Mouse (Mus musculus): ENCODE data around the gene Slc39a11.
A peak's percentile ranks its signal among the peaks of the same experiment; 100 is the strongest.

Slc39a11 gene

DNA sequence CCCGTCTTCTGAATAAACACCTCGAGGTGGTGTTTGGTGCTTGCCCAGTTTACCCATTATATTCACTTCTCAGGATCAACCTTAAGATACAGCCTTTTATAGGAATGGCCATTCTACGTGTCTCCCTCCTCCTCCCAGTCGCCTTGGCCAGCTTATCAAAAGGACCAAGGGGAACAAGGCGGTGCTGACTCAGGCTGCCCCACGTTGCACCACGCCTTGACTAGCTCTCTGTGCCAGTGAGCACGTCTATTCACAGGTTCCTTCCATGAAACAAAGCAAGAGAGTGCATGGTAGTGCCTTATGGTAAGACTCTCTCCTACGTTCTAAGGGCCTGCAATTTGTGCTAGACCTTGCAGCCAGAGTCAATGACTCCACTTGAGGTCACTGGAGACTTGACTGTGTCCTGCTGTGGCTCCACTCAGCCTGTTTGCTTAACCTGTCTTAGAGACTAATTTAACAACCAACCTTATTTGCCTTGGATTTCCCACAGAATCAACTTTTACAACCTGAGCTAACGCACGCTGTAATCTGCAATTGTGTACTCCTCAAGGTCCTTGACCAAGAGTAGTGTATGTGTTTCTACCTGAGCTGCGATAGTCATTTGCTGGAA, 144.2 kb downstream of the Slc39a11 start:
- no peak for DNase-seq

DNA sequence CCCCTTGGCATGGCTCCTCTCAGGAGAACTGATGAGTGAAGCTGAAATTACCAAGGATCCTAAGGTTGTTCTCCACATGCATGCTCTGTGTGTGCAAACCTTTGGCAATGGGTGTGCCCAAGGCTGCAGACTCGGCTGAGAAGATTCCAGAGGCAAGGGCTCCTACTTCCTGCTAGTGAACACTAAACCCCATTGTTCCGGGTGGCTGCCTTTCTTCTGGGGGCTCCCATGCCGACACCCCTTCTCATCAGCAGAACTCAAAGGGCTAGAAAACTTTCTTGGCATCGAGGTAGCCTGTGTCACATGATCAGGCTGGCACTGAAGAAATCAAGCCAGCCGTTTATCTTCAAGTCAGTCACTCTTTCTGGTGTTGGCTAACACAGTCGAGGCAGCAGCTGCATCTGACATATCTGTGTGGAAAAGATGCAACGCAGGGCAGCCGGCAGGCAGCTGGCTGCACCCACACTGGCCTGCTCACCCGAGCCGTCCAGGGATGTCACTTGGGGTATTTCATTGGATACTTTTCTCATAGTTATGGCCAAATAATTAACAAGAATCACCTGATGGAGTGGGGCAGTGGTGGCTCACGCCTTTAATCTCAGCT, 145.3 kb downstream of the Slc39a11 start:
- peak in 1 of 2 experiments; percentile 4 for DNase-seq

DNA sequence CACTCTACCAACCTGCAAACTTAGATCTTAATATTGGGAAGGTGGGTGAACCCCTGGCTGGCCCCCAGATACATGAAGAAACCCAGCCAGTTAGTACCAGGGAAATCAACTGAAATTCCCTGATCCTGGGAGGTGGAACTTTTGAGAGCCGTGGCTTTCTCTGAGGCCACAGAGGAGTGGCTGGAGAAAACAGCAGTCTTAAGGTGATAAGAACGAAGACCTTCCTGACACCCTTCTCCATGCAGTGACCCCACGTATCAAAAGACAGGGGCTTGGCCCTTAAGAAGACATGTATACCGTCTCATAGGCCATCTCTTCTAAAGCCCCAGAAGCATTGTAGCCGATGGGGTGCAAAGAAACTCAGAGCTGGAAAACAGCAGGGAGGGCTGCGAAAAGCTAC, 146.9 kb downstream of the Slc39a11 start:
- no peak for DNase-seq

DNA sequence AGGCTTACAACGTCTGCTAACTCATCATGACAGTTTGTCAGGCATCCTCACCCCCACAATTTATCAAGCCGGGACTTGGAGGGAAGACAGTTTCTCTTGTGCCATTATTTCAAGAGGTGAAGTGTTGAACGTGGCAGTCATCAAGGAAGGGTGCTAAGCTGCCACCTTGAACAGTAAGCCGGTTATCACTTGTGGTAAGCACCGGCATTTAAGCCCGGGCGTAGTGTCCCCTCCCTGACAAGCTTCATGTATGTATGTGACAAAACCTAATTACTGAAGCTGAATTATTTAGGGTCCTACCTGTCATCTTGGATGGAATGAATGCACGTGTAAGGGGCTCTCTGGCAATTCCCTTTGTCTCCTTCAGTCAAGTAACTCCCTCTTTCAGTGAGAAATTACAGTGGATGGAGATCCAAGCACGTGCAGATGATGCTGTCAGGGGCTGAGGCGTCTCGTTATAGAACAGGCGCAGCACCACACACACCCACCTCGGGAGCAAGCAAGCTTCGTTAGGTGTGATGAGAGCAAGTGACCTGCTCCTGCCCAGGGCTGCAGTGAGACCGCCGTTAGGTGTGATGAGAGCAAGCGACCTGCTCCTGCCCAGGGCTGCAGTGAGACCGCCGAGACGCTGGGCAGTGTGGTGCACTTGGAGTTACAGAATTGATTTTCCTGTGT, 149.1 kb downstream of the Slc39a11 start:
- no peak for DNase-seq

DNA sequence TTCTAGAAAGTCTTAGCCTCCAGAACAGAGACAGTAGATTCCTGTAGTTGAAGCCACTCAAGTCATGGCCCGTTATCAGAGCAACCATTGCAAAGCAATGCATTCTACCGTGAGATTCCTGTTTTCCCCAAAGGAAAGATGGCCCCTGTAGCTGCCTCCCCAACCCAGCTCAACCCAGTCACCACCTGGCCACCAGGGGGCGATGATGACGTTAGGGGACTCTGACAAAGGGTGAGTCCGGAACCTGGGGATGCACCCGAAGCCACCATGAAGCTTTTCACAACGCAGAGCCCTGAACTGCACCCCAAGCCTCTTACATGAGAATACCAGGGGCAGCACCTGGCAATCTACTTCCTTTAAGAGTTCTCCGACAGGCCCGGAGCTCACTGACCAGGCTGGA, 151.0 kb downstream of the Slc39a11 start:
- peak; percentile 68 to 72 for DNase-seq

DNA sequence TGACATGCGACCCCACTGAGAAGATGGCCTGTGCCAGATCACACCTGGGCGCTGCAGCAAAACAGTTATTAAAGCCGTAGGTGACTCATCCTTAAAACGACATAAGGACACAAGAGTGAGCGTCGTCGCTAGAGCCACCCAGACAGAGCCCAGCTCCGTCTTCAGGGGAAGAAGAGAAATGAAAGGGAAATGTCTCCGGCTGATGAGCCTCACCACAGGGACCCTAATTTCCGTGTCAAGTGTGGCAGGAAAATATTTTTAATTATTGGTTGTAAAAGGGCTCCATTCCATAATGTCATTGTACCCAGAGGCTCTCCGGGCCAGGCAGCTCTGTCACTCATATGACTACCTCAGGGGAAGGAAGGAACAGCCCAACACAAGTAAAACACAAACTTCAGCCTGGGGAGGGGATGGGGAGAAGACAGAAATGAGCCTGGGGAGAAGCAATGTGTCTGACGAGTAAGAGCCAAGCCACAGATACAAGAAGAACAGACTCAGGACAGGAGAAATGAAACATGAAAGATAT, 155.8 kb downstream of the Slc39a11 start:
- DNase-seq, result no peak

DNA sequence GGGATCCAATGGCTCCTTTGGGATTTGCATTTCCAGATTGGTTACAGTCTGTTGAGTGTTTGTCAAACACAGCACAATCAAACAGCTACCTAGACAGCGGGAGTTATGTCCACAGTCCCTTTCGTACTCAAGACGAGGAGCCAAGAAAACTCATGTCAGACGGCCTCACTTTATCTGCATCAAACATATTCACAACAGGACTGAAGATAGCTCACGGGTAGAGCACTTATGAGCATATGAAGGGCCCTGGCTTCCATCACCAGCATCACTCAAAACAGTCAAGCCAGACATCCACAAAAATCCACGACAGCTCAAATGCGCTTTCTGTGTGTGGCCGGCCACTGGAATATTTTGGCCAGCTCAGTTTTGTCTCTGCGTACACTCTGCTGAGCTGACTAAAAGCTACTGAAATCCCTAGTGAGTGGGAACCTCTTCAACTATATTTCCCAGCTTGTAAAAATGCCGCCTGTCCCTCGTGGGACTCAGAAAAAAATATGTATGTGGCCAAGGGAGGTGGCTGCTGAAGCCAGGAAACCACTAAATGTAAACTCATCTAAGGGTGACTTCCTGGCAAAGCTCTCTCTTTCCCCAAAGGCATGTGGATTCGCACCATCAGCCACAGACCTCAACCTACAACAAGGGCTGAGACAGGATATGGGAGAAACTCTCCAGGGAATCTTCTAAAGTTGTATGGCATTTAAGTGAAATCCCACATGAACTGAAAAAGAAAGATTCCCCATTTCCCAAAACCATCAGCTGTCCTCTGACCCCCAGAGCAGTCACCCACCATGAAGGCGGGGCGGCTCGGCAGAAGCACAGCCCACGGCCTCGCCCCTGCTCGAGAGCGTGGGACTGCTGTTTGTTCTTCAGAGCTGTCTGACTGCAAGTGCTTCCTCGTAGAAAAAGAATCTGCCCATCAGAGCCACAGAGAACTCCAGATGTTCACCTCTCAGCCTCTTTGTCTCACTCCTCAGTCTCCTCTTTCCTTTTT, 159.1 kb downstream of the Slc39a11 start:
- DNase-seq, result no peak

DNA sequence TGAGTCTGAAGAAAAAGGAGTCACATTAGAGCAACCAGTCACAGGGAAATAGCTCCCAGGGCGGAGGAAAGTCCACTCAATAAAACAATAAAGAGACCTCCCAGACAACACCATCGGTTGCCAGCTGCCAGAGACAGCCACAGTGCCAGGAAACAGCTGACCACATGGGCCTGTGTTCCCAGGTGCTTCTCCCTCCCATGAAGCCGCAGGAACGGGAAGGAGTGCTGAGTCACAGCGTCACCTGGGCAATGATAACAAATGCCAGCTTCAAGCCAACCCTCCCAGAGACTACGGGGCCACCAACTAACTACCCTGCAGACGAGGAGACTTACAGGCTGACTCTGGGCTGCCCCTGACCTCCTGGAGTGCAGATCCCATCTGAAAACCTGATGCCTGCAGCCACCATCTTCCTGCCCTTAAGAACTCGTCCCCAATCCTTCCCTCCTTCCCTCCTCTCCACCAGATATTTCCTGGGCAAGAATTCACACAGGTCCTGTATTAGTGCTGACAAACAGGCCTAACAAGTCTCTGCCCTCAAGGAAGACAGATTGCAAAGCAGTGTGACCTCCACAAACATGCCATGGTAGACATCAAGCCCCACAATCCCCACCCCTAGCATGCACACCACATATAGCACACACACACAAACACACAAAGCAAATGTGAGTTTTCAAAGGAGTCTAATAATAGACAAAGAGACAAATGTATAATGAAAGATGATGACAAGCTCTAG, 162.1 kb downstream of the Slc39a11 start:
- DNase-seq, result peak; percentile 21 to 65

DNA sequence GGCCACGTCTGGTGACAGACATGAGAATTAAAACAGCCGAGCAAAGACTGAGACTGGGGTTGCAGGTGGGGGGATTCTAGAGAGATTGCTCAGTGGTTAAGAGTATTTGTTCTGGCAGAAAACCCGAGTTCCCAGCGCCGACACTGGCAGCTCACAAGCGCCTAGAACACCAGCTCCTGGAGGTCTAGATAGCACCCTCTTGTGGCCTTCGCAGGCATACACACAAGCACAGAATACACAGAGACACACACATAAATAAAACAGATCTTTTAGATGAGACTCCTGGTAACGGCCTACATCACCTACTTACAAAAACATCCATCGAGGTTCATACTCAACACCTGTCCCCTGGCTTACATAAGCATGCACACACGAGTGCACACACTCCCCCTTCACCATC, 165.8 kb downstream of the Slc39a11 start:
- DNase-seq, result no peak

DNA sequence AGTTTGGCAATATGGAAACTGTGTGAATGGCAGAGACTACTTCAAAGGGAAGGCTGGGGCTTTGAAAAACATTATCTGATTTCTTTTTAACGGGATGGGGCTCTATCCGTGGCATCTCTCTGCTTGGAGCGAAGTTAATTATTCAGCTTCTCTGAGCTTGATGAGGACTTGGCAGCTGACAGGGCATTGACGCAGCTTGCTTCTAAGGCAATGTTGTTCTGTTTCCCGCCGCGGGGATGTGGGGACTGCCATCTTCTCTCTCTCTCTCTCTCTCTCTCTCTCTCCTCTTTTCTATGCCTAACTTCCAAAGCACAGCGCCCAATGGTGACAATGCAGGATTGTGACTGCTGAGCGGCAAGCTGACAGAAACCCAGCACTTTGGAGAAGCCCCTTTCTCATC, 172.3 kb downstream of the Slc39a11 start:
- peak; percentile 43 to 56 for DNase-seq

DNA sequence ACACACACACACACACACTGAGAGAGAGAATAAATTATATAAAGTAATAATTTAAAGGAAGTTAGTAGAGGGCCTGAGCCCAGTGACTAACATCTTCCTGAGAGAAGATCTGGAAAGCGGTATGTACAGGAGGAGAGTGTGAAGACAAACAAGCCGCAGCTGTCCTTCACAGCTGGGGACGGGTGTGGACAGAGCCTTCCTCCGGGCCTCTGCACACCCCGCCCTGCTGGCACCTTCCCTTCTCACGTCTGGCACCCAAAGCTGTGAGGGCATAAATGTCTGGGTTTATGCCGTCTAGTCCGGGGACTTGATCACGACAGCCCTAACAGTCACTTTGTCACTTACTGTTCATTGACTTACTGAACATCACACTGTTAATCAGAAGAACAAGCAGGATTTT, 173.2 kb downstream of the Slc39a11 start:
- no peak for DNase-seq

DNA sequence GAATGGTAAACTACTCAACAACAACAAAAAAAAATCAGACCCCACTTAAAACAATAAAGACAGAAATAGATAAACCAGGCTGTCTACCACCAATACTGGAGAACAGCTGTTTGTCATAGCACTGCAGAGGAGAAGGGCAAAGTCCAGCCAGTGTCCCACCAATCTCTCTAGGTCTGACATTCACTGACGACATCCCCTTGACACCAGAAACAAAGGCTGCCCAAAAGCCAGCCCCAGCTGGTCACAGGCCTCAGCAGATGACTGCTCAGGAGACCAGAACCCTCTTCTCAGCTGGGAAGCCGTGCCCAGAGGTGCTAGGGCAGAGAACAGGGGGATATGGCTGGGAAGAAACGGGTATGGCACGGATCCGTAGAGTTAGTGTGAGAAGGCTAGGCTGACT, 174.4 kb downstream of the Slc39a11 start:
- peak; percentile 6 to 55 for DNase-seq

DNA sequence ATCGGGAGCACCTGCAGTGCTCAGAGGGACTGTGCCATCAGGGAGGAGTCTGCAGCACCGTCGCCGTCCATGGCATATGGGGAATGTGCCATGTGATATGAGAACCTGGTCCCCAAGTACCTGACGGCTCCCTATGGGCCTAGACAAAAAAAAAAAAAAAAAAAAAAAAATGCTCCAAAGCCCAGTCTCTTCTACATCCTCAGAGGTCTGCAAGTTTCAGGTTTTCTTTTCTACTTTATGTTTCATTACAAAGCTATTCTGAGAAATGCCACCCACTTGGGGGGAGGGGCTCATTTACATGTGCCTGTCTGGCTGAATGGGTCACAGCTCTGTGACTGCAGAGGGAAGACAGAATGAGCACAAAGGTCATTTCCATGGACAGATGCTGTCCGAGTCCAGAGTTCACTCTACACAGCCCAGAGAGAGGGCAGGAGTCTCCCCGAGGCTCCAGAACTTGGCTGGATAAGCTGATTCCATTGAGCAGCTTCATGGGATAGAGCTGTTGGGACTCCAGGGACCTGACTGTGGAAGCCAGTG, 175.8 kb downstream of the Slc39a11 start:
- peak; percentile 82 to 92 for DNase-seq

DNA sequence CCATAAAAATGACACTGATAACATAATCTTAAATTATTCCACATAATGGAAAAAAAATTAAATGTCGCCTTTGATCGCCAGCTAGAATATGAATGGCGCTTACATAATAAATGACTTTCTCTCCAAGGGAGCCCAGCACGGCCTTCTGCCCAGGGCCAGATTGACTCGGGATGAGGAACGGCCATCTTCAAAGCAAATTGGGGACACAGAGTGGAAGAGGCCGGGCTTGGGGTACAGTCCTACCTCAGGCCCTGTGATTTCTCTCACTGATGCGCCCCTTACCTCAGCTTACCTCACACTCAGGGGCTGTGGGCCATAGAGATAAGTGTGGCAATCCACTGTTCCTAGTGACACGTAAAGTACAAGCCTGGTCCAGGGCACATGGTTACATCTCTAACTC, 177.9 kb downstream of the Slc39a11 start:
- DNase-seq, result no peak

DNA sequence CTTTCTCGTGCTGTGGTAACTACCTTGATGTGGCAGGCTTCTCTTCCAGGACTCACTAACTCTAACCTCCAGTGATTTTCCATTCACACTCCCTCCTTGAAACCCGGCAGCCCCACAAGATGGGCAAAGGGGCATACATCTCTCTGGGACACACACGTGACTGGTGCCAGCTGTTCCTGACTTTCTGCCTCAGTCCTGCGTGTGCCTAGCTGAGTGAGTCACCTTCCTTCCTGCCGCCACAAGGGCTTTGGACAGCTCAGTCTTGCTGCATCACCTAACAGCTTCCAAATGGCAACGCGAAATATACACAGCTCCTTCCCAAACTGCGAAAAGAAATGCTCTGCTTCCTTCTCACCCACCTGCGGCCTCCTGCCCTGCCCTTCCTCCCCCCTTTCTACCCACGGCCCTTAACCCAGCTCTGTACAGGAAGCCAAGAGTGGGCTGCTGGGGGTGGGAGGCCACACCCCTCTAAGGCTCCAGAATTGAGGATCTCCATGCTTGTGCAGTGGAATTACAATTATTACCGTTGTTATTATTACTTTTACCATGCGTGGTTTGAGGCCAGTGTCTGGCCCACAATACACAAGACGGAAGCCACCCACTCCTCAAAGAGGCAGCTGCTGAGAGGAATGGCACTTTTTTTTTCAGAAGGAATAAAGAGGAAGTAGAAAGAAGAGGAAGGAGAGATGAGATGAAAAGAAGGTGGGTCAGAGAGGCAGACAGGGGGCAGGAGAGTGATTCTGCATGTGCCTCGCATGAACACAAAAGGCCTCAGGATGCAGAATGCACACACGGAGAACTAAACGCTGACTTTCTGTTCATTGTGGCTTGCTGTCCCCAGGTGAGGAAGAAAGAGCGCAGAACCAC, 179.7 kb downstream of the Slc39a11 start:
- DNase-seq, result no peak

DNA sequence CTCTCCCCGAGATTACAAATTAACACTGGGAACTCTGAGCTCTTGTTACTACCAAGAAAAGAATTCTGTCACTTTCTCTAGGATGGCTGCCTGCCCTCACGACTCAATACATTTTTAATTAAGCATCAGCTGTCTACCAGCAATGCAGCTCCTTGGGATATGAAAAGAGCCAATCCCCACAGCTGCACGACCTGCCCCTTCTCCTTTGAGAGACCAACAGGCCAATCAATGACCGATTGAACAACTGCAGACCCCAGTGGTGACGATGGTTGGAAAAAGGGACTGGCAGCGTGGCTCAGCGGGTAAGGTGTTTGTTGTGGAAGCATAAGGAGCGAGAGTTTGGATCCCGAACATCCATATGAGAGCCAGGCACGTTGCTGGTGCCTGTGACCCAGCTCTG, 181.9 kb downstream of the Slc39a11 start:
- DNase-seq, result no peak

DNA sequence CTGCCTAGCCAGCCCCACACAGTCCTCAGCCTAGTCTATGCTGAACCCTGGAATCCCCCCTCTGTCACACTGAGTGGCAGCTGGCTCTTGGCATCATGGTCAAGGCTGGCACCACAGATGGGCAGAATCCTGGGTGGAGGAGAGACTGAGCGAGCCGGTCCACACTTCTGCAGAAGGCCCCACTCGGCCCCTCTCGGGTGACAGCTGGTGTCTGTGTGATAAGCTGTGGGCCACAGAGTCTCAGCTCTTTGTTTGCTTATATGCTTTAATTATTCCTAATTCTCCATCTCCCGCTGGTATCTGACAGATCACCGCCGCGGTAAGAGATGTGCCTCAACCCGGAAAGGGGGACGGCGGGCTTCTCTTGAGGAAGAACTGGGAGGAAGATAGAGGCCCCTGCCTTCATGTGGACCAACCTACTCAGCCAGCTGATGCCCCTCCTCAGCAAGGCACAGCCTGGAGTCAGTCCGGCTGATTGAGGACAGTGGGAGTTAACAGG, 182.5 kb downstream of the Slc39a11 start:
- DNase-seq, result no peak

DNA sequence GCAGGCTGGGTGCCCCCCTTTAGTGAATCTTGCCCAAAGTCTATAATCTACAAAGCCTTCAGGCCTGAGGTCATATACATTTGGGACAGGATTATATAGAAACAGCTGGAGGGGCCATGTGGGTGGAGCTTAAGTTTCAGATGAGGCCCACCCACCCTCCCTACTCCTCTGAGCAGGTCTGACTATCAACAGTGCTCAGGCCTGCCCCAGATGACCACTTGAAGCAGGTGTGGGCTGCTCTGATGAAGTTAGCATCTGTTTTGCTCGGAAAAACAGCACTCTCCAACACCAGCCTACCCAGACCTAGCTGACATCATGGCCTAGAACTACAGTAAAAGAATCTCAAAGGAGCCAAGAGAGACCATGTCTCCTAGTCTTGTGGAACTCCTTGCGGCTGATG, 189.8 kb downstream of the Slc39a11 start:
- no peak for DNase-seq

DNA sequence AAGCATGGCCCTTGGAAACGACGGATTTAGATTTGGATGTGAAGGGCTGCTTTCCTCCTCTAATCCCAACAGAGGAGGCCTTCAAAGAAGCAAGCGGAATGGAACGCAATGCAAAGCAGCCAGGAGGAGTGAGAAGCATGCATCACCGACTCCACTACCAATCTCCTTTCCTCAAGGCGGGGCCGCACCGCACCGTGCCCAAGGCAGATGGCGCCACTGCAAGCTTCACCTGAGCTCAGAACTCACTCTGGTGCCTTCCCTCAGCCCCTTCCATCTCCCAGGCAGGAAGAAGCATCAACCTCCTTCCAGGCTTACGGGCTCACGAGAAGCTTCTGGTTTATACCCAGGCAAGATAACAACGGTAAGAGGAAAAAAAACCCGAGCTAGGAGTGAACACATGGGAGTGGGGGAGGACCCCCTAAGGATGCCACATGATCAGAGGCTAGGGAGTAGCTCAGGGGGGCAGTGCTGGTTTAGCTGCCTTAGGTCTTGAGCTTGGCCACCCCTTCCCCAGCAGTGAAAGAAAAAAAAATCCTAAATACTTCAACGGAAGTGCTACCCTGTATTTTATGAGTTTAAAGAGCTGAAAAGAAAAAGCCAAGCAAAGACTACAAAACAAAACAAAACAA, 191.2 kb downstream of the Slc39a11 start:
- peak in 1 of 2 experiments; percentile 23 for DNase-seq
